Mouse (Mus musculus): ENCODE data around the gene Myg1. TPM values are rescaled to one million over a fixed set of nuclear protein-coding genes. Genes with fewer than 3 reads are reported as not detected.

Gene Myg1
- total RNA-seq, 2 experiments from 2014 or later = 31.8 to 37.3 TPM

DNA sequence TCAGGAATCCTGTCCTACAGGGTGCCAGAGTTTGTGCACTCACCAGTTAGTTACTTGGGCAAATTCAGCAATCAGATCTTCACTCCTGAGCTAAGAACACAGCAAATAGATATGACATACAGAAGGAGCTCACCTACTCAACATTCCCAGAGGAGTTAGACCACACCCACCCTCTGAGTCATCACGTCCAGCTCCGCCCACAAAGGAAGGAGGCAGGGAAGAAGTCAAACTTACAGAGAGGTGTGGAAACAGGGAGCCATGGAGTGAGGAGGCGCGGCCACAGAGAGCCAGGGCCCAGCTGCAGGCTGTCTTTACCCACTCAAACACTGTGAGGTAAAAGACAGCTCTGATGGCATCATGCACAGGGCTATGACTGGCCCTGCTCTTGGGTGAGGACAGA lies 14.9 kb downstream of the Myg1 start:
- DNase-seq = no peak

DNA sequence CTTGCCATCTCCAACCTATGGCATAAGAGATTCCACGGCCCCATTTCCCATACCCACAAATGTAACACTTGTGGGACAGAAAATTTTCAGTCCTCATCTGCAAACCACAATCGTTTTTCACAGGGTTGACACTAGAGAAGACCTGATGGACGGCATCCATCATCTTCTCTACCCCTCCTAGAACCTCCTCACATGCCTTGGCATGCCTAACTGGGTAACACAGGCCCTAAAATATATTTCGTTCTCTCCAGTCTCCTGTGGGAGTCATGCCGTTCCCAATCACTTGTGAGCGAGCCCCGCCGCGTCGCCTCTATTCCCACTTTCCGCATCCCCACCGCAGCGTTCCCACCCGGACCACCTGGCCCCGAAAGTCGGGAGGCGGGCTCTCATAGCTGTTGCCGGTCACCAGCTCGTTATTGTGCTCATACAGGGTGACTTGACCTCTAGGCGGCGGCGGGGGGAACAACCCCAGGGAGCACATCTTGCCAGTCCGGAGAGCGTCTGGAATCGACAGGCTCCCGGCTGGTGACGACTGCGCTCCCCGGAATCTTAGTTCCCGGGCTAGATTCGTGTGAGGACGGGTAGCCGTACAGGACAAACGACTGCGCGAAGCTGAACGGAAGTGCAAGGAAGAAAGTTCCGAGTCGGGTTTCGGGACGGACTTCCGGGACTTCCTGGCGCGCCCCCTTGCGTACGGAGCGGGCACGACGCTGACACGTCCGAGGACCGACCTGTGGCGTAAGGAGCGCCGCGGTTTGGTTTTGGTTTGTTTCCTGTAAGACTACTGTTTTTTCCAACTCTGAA lies 18.8 kb downstream of the Myg1 start, which contains the start of gene Aaas:
TSS of gene Aaas (minus strand) at position 634 of the 804 bp plus-strand sequence.
- peak; percentile 98 for DNase-seq

DNA sequence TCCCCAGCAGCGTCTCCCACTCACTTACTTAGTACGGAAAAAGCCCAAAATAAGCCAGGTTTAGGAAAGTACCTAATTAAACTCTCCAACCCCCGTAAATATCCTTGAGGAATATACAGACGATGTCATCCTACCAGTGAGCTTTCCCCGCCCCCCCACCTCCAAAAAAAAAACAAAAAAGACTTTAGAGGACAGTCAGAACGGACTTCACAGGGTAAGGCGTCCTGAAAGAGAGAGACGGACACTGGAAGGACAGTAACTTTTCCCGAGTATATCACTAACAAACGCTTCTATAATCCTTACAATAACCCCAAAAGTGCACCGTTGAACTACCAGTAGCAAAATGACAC lies 19.4 kb downstream of the Myg1 start:
- DNase-seq = peak; percentile 17

DNA sequence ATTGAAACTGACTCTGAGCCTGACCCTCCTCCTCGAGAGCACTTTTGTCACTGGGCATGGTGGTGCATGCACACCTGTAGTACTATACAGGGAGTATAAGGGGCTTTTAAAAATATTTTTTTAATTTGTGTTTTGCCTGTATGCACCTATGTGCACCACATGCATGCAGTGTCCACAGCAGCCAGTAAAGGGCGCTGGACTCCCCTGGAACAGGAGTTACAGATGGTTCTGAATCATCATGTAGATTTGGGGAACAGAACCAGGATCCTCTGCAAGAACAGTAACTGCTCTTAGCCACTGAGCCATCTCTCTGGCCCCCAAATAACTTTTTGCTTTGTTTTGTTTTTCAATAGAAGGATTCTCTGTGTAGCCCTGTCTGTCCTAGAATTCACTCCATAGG lies 20.7 kb downstream of the Myg1 start:
- DNase-seq = no peak

DNA sequence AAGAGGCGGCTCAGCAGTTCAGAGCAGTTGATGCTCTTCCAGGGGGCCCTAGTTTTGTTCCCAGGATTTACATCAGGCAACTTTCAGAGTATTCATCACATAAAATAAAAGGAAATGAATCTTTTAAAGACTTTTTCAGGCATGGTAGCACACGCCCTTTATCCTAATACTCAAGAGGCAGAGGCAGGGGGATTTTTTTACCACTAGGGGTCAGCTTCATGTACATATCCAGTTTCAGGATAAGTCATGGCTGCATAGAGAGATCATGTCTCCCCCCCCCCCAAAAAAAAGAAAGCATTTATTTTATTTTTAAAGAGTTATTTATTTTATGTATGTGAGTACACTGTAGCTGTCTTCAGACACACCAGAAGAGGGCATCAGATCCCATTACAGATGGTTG lies 22.5 kb downstream of the Myg1 start:
- DNase-seq = no peak

DNA sequence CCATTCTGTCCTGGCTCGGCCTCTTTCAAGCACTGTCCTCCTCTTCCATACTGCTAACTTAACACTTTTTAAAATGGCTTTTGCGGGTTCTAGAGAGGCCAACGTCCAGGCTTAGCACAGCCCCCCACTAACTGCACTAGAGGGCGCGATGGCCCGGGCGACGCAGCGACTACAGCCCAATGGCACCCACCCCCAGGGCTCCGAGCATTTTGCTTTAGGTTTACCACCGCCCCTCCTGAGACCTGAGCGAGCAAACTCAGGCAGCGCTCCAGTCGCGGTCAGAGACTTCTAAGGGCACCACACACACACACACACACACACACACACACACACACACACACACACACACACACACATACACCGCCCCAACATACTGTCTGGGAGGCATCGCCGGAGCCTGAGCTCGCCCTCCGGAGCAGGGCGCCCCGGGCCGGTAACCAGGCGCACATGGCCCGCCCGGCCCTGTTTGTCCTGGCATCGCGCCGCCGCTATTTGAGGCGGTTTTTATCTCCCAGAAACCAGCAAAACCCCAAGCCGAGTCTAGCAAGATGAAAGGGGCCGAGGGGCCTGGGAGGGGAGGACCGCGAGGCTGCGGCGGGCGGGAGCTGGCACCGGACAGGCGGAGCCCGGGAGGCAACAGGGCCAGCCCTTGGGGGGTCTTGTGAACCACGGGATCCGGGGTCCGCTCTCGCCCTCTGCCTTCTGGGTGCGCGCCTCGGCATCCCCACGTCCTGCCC lies 23.8 kb downstream of the Myg1 start:
- DNase-seq = peak; percentile 77

DNA sequence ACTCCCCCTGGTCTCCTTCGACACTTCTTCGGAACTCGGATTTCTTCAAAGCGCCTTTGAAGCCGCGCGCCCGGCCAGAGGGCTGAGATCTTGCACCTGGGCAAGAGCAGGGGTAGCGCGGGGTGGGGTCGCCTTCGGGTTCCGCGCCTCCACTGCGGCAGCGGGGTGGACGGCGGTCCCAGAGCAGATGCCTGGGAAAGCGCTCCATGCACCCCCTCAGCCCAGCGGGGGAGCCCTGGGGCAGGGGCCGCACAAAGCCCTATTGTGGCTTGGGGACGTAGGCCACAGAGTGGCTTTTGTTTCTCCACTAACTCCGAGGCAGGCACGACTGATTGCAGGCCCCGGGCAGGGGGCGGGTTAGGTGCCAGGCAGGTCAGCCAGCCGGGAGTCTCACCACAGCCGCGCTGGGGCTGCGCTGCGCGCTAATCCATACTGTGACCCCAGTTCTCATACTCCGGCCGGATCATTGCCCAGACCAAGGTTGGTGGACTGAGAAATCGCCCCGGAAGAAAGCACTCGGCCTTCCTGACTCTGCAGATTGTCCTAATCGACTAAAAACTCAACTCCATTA lies 24.4 kb downstream of the Myg1 start:
- DNase-seq = no peak

DNA sequence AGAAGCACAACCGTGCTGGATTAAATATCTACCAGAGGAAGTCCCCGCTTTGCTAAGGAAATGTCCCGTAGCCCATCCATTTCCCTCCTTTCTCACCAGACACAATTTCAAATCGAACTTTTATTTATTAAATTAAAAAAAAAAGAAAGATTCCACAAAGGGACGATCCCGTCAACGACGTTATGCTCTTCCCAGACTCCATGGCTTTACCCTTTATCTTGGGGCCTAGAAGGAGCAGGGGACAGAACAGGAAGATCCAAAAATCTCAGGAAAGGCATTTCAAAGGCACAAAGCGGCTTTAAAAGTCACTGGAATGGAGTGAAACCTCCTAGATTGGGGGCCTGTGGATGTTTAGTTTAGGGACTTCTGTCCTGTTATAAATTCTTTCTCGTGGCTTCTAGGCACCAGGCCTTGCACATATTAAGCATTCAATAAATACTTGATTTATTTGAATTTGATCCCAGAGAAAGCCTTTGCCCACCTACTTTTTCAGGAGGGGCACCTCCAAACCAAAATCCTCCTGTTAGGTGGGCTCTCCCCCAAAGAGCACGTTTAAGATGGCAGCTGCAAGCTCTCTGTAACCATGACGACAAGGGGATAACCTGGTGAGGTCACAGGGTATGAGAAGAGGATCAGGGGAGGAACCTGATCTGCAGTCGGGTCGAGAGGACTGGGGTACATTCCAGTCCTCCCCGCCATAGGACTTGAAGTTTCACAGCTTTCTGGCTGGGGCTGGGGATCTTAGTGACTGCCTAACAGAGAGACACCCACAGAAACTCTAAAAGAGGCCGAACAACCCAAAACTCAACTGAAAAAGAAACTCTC lies 25.2 kb downstream of the Myg1 start:
- DNase-seq = no peak

DNA sequence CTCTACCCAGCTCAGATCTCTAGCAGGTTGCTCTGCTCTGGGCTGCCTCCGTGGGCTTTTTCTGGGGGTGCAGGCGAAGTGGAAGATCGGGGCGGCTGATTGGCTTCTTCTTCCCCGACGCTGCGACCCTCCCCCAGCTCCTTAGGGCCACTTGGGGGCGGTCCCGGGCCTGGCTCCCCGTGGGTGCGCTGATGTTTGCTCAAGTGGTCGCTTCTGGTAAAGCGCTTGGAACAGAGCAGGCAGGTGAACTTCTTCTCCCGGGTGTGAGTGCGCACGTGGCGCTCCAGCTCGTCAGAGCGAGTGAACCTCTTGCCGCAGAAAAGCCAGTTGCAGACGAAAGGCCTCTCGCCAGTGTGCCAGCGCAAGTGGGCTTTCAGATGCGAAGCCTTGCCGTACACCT lies 26.6 kb downstream of the Myg1 start:
- DNase-seq = no peak

DNA sequence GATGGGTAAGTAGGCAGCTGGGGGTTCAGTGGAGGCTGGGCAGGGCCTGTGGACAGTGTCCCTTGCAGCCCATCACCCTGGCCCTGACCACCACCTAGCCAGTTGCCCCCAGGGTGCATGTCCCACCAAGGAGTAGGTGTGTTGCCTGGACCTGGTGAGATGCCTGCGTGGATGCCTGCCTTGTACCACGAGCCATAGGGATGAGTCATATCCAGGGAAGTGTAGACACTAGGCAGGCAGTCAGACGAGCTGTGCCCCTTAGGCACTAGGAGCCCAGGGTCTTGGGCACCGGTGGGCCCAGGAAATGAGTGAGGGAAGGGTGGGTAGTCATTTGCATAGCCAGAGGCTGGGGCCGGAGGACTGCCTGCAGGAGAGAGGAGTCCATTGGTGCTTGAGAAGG lies 27.3 kb downstream of the Myg1 start:
- DNase-seq = no peak

DNA sequence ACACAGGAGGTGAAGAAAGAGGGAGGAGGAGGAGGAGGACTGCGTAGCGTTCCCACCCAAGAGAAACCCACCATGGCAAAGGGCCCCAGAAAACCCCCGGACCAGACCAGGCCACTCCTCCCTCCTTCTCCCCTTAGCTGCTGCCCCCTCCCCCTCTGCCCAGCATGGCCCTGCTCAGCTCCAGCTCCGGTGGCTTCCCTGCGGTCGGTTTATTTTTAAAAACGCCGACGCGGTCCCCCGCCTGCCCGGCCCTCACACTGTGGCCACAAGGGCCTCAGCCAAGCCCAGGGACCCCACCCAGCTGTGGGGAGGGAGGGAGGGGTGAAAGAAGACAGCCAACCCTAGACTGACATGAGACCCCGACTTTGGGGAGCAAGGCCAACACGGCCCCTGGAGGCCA lies 31.1 kb downstream of the Myg1 start:
- peak; percentile 35 for DNase-seq

DNA sequence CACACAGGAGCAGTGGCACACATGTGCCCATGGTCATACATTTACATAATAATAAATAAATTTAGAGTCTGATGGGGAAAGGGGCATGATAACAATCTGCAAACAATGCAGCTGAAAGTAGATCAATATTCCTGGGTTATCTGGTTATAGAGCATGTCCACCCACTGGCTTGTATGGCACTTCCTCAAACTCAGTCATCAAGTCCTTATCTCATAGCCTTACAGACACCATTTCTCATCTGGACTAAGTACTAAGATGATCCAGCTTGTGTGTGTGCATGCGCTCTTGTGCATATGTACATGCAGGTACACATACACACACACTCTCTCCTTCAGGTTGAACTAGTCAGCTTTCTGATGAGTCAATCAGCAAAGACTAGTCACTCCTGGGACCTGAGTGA lies 33.2 kb downstream of the Myg1 start:
- DNase-seq = no peak

DNA sequence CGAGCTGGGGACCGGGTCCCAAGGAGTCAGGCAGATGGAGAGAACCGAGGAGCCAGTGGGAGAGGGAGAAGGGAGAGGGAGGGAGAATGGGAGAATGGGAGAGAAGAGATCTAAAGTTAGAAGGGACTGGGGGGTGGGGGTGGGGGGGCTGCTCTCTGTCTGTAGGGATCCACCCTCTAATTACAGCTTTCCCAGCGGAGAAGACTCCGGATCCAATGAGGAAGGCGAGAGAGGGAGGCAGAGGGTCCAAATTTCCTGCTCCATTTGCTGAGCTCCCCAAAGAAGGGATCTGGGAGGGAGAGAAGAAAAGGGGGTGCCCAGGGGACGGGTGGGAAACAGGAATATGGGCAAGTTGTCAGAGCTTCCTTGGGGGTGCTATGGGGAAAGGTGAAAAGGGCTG lies 34.7 kb downstream of the Myg1 start:
- no peak for DNase-seq

DNA sequence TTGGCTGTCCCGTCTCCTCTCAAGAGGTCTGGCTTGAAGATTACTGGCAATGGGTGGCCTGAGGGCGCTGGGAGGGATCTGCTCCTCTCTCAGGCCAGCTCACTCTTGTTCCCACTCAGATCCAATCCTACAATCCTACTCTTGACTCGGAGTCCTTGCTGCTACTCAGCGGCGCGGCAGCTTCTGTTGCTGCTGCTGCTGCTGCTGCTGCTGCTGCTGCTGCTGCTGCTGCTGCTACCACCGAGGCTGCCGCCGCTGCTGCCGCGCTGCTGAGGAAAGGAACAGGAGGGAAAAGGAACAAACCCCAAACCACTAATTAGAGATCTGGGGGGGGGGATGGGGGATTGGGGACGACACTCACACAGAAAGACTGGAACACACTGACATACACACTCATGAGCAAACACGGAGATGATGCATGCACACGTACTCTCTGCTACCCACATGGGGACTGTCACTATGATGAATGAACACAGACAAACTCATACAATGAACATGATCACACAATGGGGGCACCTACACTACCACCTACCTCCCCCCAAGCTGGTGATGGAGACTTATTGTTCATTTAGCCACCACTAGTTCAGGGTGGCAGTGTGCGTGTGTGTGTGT lies 35.3 kb downstream of the Myg1 start, which contains the start of gene Sp7:
TSS of gene Sp7 (minus strand) at position 450 of the 612 bp plus-strand sequence.
- DNase-seq = no peak

DNA sequence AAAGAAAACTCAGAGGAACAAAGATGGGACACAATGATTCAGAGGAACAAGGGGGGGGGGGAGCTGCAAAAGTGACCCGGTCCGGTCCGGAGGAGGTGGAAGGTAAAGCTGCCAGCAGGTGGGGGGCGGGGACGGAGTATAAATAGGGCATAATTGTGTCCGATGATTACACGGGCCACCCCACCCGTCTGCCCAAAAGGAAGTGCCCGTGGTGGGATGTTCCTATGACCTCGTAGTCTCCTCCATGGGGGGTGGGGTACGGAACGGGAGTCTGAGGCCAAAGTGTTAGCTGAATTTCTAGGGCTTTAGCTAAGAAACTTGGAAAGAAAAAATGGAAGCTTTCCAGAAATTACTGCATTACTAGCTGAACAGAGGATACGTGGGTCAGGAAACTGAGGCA lies 38.5 kb downstream of the Myg1 start:
- DNase-seq = no peak

DNA sequence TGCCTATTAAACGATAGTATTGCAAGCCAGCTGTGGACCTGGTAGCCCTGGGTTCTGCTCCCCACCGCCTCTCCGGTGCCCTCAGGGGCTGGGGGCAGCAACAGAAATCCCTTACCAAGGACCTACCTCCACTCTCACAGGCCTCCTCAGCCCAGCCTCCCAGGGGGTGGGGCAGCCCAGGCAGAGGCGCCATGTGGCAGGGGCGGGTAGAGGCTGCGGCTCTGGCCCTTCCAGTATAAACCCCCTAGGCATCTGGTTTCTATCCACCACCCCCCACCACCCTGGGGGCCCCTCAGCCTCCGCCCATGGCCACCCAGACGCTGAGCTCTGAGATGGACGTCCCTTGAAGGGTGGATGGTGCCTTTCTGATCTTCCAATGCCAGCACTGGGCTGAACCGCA lies 39.2 kb downstream of the Myg1 start:
- DNase-seq = no peak

DNA sequence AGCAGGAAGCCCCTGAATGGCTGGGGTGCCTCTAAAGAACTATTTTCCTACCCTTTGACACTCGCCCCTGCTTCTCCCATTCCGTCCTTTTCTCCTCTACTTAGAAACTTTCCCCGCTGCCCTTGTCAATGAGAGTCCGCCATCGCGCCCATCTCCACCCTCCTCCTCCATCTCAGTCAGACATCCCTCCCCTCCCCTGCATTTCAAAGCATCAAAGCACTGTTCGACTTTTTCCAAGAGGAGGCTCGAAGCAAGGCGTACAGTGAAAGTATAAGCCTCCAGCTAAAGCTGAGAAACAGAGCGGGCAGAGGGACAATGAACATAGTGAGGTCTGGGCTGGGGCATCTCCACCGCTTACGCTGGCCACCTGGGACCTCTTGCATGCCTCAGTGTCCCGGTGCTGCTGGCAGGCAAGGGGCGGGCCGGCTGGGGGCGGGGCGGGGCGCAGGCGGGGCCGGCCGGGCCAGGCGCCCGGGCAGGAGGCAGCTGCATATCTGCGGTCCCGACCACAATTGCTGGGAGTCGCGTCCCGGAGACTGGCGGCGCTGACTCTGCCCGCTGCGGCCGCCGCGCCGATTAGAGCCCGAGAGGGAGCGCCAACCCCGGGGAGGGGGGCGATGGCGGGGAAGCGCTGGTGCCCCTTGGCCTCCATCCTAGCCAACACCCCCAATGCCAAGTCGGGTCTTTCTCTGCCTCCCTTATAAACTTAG lies 45.1 kb downstream of the Myg1 start:
- peak; percentile 67 for DNase-seq

DNA sequence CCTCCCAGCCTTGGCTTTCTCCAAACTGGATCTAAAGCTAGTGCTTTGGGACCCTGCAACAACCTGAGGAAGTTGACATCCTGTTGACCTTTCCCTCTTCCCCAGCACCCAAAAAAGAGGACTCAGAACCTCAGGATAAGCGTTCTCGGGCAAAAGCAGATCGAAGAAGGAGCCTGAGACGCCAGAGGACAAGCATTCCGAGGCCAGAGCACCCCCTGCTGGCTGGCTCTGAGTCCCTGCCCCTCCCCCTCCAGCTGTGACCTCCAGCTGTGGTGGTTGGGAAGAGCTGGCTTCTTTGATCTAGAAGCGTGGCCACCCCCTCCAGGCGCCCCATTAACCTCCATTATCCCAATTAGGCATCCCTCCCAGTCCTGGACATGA lies 45.6 kb downstream of the Myg1 start:
- DNase-seq = peak; percentile 95

DNA sequence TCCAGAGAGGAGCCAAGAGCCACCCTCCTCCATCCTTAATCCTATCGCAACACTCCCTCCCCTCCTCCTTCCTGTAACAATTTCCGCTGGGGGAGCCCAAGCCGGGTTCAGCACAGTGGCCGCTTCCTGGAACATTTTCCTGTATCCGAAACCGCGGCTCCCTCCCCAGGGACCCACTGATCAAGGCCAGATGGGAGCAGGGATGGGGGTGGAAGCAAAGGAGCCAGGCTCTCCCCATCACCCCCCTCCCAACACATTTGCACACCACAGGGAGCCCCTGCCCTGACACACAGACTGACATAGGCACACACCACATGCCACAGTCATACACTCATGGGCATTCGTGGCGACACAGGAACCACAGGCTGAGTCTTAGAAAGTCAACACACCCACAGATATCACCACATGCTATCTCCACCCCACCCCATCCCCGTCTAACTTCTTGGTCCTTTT lies 46.3 kb downstream of the Myg1 start:
- peak; percentile 80 for DNase-seq

DNA sequence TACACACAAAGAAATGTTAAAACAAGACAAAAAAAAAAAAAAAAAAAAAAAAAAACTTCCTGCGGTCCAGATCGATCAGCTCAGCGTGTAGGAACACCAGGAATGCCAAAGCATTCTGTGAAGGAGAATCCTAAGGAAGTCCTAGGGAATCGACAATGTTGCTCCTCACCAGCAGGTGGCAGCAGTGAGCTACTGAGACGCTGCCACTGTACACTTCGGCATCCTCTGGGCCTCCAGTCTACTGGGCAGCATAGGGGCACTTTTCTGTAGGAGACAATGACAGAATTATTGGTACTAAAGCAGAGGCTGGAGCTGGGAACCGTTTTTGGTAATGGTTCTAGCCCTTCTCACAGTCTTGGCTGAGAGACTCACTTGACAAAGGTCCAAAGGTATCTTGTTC lies 50.1 kb downstream of the Myg1 start:
- peak; percentile 90 for DNase-seq

DNA sequence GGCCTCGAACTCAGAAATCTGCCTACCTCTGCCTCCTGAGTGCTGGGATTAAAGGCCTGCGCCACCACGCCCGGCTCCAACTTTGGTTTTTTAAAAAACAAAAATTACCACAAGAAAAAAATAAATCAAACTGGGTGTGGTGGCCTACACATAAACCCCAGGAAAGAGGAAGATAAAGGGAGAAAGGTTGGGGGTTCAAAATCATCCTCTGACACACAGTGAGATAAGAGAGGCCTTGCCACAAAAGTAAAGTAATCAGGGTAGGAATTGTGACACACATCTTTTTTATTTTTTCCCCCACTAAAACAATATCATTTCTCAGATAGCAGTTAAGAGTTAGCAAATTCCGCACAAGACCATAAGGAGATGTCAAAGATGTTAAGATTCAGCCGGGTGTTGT lies 52.2 kb downstream of the Myg1 start:
- no peak for DNase-seq

DNA sequence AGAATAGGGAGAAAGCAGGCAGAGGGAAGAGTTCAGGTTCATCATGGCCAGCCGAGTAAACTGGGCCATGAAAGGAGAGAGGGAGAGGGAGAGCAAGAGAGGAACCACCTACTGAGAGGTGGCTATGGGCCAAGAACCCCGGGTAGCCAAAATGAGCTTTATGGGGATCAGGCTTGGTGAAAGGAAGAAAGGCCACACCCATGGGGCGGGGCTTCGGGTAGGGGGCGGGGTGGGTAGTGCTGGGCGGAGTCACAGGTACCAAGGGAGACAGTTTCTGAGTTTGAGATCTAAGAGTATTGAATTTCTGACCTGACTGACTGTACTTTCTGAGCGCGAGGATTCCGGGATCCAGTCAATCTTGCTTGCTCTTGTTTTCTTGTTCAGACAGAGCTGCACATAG lies 55.1 kb downstream of the Myg1 start:
- no peak for DNase-seq
